In the genomic region with DNA sequence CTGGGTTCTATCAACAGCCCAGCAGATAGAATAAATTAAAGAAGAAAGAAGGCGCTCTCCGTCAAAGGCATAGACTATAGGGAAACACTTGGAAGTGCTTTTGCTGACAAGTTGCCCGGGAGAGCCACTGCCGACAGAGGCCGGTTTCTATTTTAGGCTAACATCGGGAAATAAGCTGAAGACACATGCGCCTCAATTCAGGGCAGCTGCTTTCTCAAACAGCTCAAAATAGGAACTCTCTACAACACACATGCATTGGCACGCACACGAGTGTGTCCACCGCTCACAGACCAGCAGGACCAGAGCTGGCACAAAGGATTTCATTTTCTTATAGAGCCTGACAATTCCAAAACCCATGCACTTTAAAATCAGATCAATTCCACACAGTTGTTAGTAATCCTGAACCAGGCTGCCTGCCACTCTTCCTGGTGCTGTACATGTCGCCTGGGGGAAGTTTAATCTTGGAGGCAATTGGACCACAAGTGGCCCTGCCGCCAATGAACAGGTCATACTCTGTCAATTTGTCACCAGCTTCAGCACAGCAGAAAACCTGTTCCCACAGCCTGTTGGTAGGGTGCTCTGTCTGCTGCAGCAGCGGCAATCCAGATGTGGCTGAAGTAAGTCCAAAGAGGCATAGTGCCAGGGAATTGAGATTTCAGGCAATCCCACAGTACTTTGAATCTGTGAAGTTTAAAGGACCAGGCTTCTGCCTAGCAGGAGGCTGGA, we compare ENCODE assay signal across 9 mouse cellular contexts.
A peak's percentile ranks its signal among the peaks of the same experiment; 100 is the strongest.
DNase-seq lines count a peak whose midpoint lies in the region; ATAC-seq lines count a peak whose summit lies in the region.
"Had no signal": no experiment of that assay in that cellular context is flagged by ENCODE, and none has a peak within 500 bp of the region (broad histone marks: within the 10 kb centered on the region; RNA-seq: fewer than 3 reads in every experiment).

No protein-coding gene starts in this region.

- no peak overlapping the region for H3K4me3 ChIP-seq in brown adipose tissue, adult 24 weeks (ENCODE audit: insufficient read depth, low read depth, low read length)
- no peak overlapping the region for H3K4me3 ChIP-seq in heart, embryonic 12.5 days
- H3K4me3 ChIP-seq in kidney, embryonic 15.5 days (replicated peaks): no peak overlapping the region
- no peak overlapping the region for H3K4me3 ChIP-seq in midbrain, embryonic 13.5 days (replicated peaks)
- H3K4me3 ChIP-seq: liver, embryonic 13.5 days had no signal

- H3K27ac ChIP-seq in brown adipose tissue, adult 24 weeks (replicated peaks; ENCODE audit: low read depth, low read length): peak overlapping the region; percentile 33
- H3K27ac ChIP-seq in heart, embryonic 12.5 days (ENCODE audit: poor library complexity, severe bottlenecking): peak overlapping the region; percentile 90
- peak overlapping the region; percentile 82 for H3K27ac ChIP-seq in kidney, embryonic 15.5 days
- H3K27ac ChIP-seq in midbrain, embryonic 13.5 days: peak overlapping the region; percentile 51; the same call in 1 of the 2 replicates
- H3K27ac ChIP-seq: liver, embryonic 13.5 days had no signal

- peak; percentile 28 for DNase-seq in adrenal gland, postnatal 14 days
- DNase-seq in adrenal gland, postnatal 10 days: no peak
- no peak for DNase-seq in T-cell, adult 2 months (ENCODE audit: low spot score)
- no peak for DNase-seq in urinary bladder, adult 18-20 months (ENCODE audit: low spot score in 2 of 2)
- DNase-seq: liver, embryonic 13.5 days had no signal

- ATAC-seq in heart, embryonic 12.5 days (ENCODE audit: insufficient number of reproducible peaks, low FRiP score): peak; percentile 38
- ATAC-seq in kidney, embryonic 15.5 days (replicated peaks; ENCODE audit: low FRiP score): peak; percentile 76
- no peak for ATAC-seq in midbrain, embryonic 13.5 days

- peaks cover 24% of the 10 kb centered on the region for H3K4me1 ChIP-seq in brown adipose tissue, adult 24 weeks (ENCODE audit: control insufficient read depth, insufficient read depth, insufficient read length, low read length)
- H3K4me1 ChIP-seq in heart, embryonic 12.5 days (replicated peaks): peaks cover 45% of the 10 kb centered on the region
- peaks cover 46% of the 10 kb centered on the region for H3K4me1 ChIP-seq in kidney, embryonic 15.5 days
- H3K4me1 ChIP-seq in midbrain, embryonic 13.5 days (replicated peaks): peaks cover 19% of the 10 kb centered on the region

- no peaks in the 10 kb centered on the region for H3K9me3 ChIP-seq in heart, embryonic 12.5 days (replicated peaks)
- H3K9me3 ChIP-seq in kidney, embryonic 15.5 days (replicated peaks): no peaks in the 10 kb centered on the region
- no peaks in the 10 kb centered on the region for H3K9me3 ChIP-seq in midbrain, embryonic 13.5 days
- H3K9me3 ChIP-seq: liver, embryonic 13.5 days had no signal

- peaks cover 6% of the 10 kb centered on the region; the same call in 1 of the 2 replicates for H3K36me3 ChIP-seq in heart, embryonic 12.5 days
- H3K36me3 ChIP-seq in kidney, embryonic 15.5 days: no peaks in the 10 kb centered on the region
- H3K36me3 ChIP-seq in midbrain, embryonic 13.5 days: no peaks in the 10 kb centered on the region

- 23% methylated on average over 13 of the region's 13 CpGs for WGBS in heart, embryonic 12.5 days
- WGBS in kidney, embryonic 15.5 days: 56% methylated on average over 13 of the region's 13 CpGs
- WGBS in midbrain, embryonic 13.5 days: 68% methylated on average over 13 of the region's 13 CpGs

- H3K9ac ChIP-seq in heart, embryonic 12.5 days: 0 out of 2 replicates have a peak overlapping the region, but pooled peaks have one; percentile 7
- no peak overlapping the region for H3K9ac ChIP-seq in kidney, embryonic 15.5 days
- no peak overlapping the region; the same call in 1 of the 2 replicates for H3K9ac ChIP-seq in midbrain, embryonic 13.5 days (replicated peaks)
- H3K9ac ChIP-seq: liver, embryonic 13.5 days had no signal

- H3K4me2 ChIP-seq in heart, embryonic 12.5 days: peak overlapping the region; percentile 45
- H3K4me2 ChIP-seq in kidney, embryonic 15.5 days: peak overlapping the region; percentile 8
- H3K4me2 ChIP-seq in midbrain, embryonic 13.5 days (replicated peaks): no peak overlapping the region
- H3K4me2 ChIP-seq: liver, embryonic 13.5 days had no signal

- no peaks in the 10 kb centered on the region for H3K27me3 ChIP-seq in heart, embryonic 12.5 days (replicated peaks)
- no peaks in the 10 kb centered on the region for H3K27me3 ChIP-seq in kidney, embryonic 15.5 days
- H3K27me3 ChIP-seq in midbrain, embryonic 13.5 days: no peaks in the 10 kb centered on the region
- H3K27me3 ChIP-seq: liver, embryonic 13.5 days had no signal

Comparison
In these comparisons a context has a peak if more than half of its experiments do, and no peak if none do; other contexts are left out.
1. H3K27ac ChIP-seq: peak in every context shown above with its lines; median percentile 90 in heart, embryonic 12.5 days; 82 in kidney, embryonic 15.5 days; 51 in midbrain, embryonic 13.5 days; 33 in brown adipose tissue, adult 24 weeks.